Mouse (Mus musculus) olfactory bulb, adult 2 months (tissue): ENCODE data around the gene Tgm3. TPM values are rescaled to one million over a fixed set of nuclear protein-coding genes. Genes with fewer than 3 reads are reported as not detected.

Experiments used
- H3K27ac ChIP-seq: fragments of 200-500 bp; 2 replicates; pipeline ENCODE4 v1.5.1; 2012; ENCODE audit warnings: low read depth, low read length; ENCODE audit not compliant: insufficient read depth
- H3K4me1 ChIP-seq: fragments of 200-500 bp; 2 replicates; pipeline ENCODE4 v1.6.1; 2012; ENCODE audit warnings: low read length; ENCODE audit not compliant: control insufficient read depth, insufficient read depth
- H3K4me3 ChIP-seq: fragments of 200-500 bp; 2 replicates; pipeline ENCODE4 v1.5.1; 2012; ENCODE audit warnings: mild to moderate bottlenecking, low read depth, low read length, moderate library complexity; ENCODE audit not compliant: insufficient read depth
- CTCF ChIP-seq: fragments of 200-500 bp; IDR thresholded peaks from 2 replicates; pipeline ENCODE4 v1.5.1; 2012; ENCODE audit warnings: low read depth, mild to moderate bottlenecking, low read length, moderate library complexity; ENCODE audit not compliant: insufficient read depth
- POLR2A ChIP-seq: fragments of 200-500 bp; IDR thresholded peaks from 2 replicates; pipeline ENCODE4 v1.6.1; 2012; ENCODE audit warnings: mild to moderate bottlenecking, low read depth, low read length, moderate library complexity; ENCODE audit not compliant: insufficient read depth
- WGBS: fragments of 180-500 bp; shearing (Covaris S2); methylation state at CpG from one replicate; pipeline ENCODE4 v1.1.7; 2018; 5-methylcytosine and 5-hydroxymethylcytosine counted together
- polyA plus RNA-seq: library from polyadenylated mRNA; stranded (reverse); fragments of >200 nt; gene quantifications from 2 replicates; pipeline ENCODE4 v1.2.4, GENCODE M21; 2012; ENCODE audit warnings: low replicate concordance; ENCODE audit not compliant: missing spikeins, insufficient read depth, insufficient read length

The Tgm3 gene
- polyA plus RNA-seq, 1 experiment: not detected

DNA sequence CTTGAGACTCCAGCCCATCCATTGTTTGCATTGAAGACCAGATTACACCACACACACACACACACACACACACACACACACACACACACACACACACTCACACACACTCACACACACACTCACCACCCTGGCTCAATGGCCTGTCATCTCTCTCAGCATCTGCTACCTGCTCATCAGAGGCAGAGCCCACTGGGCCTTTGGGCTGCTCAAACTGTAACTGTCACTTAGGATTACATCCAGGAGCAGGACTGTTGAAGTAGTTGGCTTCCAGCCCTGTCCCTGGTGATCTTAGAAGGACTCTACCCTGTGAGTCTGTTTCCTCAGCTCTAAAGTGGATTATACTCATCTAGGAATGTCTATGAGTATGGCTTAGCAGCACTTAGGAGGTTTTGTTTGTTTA is 1.5 kb downstream of the Tgm3 start:
- Histone ChIP-seq H3K4me3 (no peak overlapping the region), H3K4me1 (no peaks in the 10 kb centered on the region), H3K27ac (no peak overlapping the region)
- TF ChIP-seq CTCF (no peak), POLR2A (no peak)

- 96% methylated on average over 2 of the region's 2 CpGs for WGBS
- Histone ChIP-seq H3K4me1 (peaks cover 3% of the 10 kb centered on the region; the same call in 1 of the 2 replicates), H3K4me3 (no peak overlapping the region), H3K27ac (no peak overlapping the region)
- no peak for TF ChIP-seq CTCF
- TF ChIP-seq POLR2A: no peak
Observed at GRCm38 (mm10) chr2:130015196-130015595, 3.0 kb downstream of the Tgm3 start.

- 92% methylated on average over 2 of the region's 2 CpGs for WGBS
- no peak overlapping the region for H3K27ac ChIP-seq
- no peak overlapping the region for H3K4me3 ChIP-seq
- H3K4me1 ChIP-seq: peaks cover 3% of the 10 kb centered on the region; the same call in 1 of the 2 replicates
- TF ChIP-seq POLR2A: no peak
- TF ChIP-seq CTCF: no peak
Observed at GRCm38 (mm10) chr2:130018084-130018483, 5.9 kb downstream of the Tgm3 start.

DNA sequence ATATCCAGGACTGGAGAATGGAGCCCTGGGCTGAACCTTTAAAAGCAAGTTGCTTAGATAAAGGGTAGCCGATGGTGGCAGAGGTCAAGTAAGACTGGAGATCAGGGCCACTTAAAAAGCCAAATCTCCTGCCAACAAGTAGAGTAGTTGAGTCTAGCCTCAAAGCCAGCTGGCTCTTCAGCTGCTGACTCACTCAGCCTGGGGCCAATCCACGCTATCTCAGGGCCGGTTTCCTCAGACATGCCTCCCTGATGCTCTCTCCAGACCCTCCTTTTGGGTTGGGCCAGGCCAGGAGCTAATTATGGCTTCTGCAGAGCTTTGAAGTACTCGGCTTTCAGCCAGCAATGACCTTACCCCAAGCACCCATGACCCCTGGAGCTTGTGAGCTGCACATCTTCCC is 15.7 kb downstream of the Tgm3 start:
- TF ChIP-seq POLR2A: no peak
- no peak for TF ChIP-seq CTCF
- WGBS: 72% methylated on average over 4 of the region's 4 CpGs
- no peak overlapping the region for H3K4me3 ChIP-seq
- no peak overlapping the region for H3K27ac ChIP-seq
- no peaks in the 10 kb centered on the region for H3K4me1 ChIP-seq

- Histone ChIP-seq H3K4me1 (no peaks in the 10 kb centered on the region), H3K4me3 (no peak overlapping the region), H3K27ac (no peak overlapping the region)
- TF ChIP-seq CTCF (no peak), POLR2A (no peak)
- 95% methylated on average over 11 of the region's 11 CpGs for WGBS
Observed at GRCm38 (mm10) chr2:130029826-130030225, 17.7 kb downstream of the Tgm3 start.

DNA sequence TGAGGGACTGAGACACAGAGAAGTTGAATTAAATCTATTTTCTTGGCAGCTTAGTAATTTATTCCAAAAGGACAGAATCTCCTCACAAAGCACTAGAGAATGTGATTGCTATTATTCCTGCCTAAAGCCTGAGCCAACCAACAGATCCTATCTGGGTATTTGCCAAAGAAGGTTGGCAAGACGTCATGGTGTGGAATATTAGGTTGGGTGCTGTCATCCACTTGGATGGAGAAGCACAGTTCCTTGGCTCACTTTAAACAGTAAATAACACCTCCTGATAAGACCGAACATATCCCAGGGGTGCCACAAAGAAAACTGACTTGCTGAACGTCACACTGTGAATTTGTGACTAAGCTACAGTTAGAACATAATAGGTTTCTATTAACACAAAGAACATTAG is 20.5 kb downstream of the Tgm3 start:
- no peaks in the 10 kb centered on the region for H3K4me1 ChIP-seq
- H3K4me3 ChIP-seq: no peak overlapping the region
- 26% methylated on average over 3 of the region's 3 CpGs for WGBS
- H3K27ac ChIP-seq: no peak overlapping the region
- TF ChIP-seq CTCF (no peak), POLR2A (no peak)

- TF ChIP-seq POLR2A (no peak), CTCF (no peak)
- WGBS: 55% methylated on average over 8 of the region's 8 CpGs
- Histone ChIP-seq H3K27ac (no peak overlapping the region), H3K4me3 (no peak overlapping the region), H3K4me1 (no peaks in the 10 kb centered on the region)
Observed at GRCm38 (mm10) chr2:130036846-130037245, 24.7 kb downstream of the Tgm3 start.

GRCm38 (mm10) chr2:130038971-130039370 is 26.8 kb downstream of the Tgm3 start:
- TF ChIP-seq CTCF (no peak), POLR2A (no peak)
- Histone ChIP-seq H3K4me3 (no peak overlapping the region), H3K4me1 (no peaks in the 10 kb centered on the region), H3K27ac (no peak overlapping the region)
- WGBS: 40% methylated on average over 3 of the region's 3 CpGs

GRCm38 (mm10) chr2:130040190-130040886 is 28.2 kb downstream of the Tgm3 start:
- H3K27ac ChIP-seq: no peak overlapping the region
- TF ChIP-seq POLR2A (no peak), CTCF (no peak)

DNA sequence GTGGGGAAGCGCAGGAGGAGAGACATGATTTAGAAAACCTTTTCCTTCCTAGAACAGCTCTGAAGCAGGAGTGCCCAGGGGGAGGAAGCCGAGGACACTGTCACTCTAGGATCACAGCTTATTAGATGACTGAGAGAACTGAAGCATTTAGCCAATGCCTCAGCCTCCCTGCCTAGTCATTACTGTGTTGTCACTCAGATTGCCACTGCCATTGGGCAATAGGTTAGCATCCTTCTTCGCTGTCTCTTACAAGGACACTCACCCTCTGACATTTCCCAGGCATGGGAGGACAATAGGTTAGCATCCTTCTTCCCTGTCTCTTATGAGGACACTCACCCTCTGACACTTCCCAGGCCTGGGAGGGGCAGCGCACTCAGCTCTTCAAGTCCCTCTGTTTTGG is 31.7 kb downstream of the Tgm3 start:
- no peak for TF ChIP-seq CTCF
- no peak for TF ChIP-seq POLR2A
- WGBS: 89% methylated on average over 4 of the region's 4 CpGs
- H3K4me3 ChIP-seq: no peak overlapping the region
- H3K4me1 ChIP-seq: no peaks in the 10 kb centered on the region; the same call in 1 of the 2 replicates
- H3K27ac ChIP-seq: no peak overlapping the region

More at GRCm38 (mm10) chr2:130040190-130040886, 28.2 kb downstream of the Tgm3 start:
- H3K4me3 ChIP-seq: no peak overlapping the region
- WGBS: 83% methylated on average over 6 of the region's 6 CpGs
- H3K4me1 ChIP-seq: no peaks in the 10 kb centered on the region; the same call in 1 of the 2 replicates
